Mouse (Mus musculus): Measurements from ENCODE around the gene 2410137M14Rik.
"Not testable (repeated sequence)": the region's sequence is repeated elsewhere in the genome, so short reads cannot be mapped to it uniquely, and the experiment has no call there.

The 2410137M14Rik gene

GRCm38 (mm10) chr17:36981221-36981813 is at the start of gene 2410137M14Rik:
Gene 2410137M14Rik, minus strand, starts transcription at chr17:36981237.
- no peak for DNase-seq (ENCODE audit: low read depth)

GRCm38 (mm10) chr17:37029162-37029561 is 48.1 kb upstream of the 2410137M14Rik start:
- DNase-seq (ENCODE audit: low read depth) = no peak

GRCm38 (mm10) chr17:37028683-37029120 is 47.7 kb upstream of the 2410137M14Rik start:
- DNase-seq (ENCODE audit: low read depth) = no peak

GRCm38 (mm10) chr17:37028212-37028611 is 47.2 kb upstream of the 2410137M14Rik start:
- DNase-seq (ENCODE audit: low read depth) = no peak

GRCm38 (mm10) chr17:37027486-37027885 is 46.4 kb upstream of the 2410137M14Rik start:
- DNase-seq (ENCODE audit: low read depth) = no peak

GRCm38 (mm10) chr17:37026425-37026824 is 45.4 kb upstream of the 2410137M14Rik start:
- no peak for DNase-seq (ENCODE audit: low read depth)

GRCm38 (mm10) chr17:37022628-37023576 is 41.9 kb upstream of the 2410137M14Rik start, which contains the start of gene Mog:
Gene Mog, minus strand, starts transcription at chr17:37023398.
- no peak for DNase-seq (ENCODE audit: low read depth)

- not testable (repeated sequence) for DNase-seq (ENCODE audit: low read depth)
Measured at GRCm38 (mm10) chr17:37019242-37019641, 38.2 kb upstream of the 2410137M14Rik start.

GRCm38 (mm10) chr17:37018328-37018727 is 37.3 kb upstream of the 2410137M14Rik start:
- DNase-seq (ENCODE audit: low read depth) = no peak

- no peak for DNase-seq (ENCODE audit: low read depth)
Measured at GRCm38 (mm10) chr17:37016333-37016732, 35.3 kb upstream of the 2410137M14Rik start.

- no peak for DNase-seq (ENCODE audit: low read depth)
Measured at GRCm38 (mm10) chr17:37012141-37012540, 31.1 kb upstream of the 2410137M14Rik start.

GRCm38 (mm10) chr17:37011719-37012118 is 30.7 kb upstream of the 2410137M14Rik start:
- no peak for DNase-seq (ENCODE audit: low read depth)

- peak; percentile 73 for DNase-seq (ENCODE audit: low read depth)
Measured at GRCm38 (mm10) chr17:37009460-37010042, 28.5 kb upstream of the 2410137M14Rik start.

- no peak for DNase-seq (ENCODE audit: low read depth)
Measured at GRCm38 (mm10) chr17:37008161-37008560, 27.1 kb upstream of the 2410137M14Rik start.

GRCm38 (mm10) chr17:37003366-37003765 is 22.3 kb upstream of the 2410137M14Rik start:
- no peak for DNase-seq (ENCODE audit: low read depth)

- no peak for DNase-seq (ENCODE audit: low read depth)
Measured at GRCm38 (mm10) chr17:37002364-37003330, 21.6 kb upstream of the 2410137M14Rik start.

- no peak for DNase-seq (ENCODE audit: low read depth)
Measured at GRCm38 (mm10) chr17:37000863-37001262, 19.8 kb upstream of the 2410137M14Rik start, which contains the start of gene Zfp57. Gene Zfp57, plus strand, starts transcription at chr17:37001163.

GRCm38 (mm10) chr17:36998477-36998876 is 17.4 kb upstream of the 2410137M14Rik start:
- no peak for DNase-seq (ENCODE audit: low read depth)

GRCm38 (mm10) chr17:36997033-36997735 is 16.1 kb upstream of the 2410137M14Rik start:
- peak; percentile 78 for DNase-seq (ENCODE audit: low read depth)

- DNase-seq (ENCODE audit: low read depth) = no peak
Measured at GRCm38 (mm10) chr17:36995448-36995847, 14.4 kb upstream of the 2410137M14Rik start.

- no peak for DNase-seq (ENCODE audit: low read depth)
Measured at GRCm38 (mm10) chr17:36994528-36994927, 13.5 kb upstream of the 2410137M14Rik start.
